In the genomic region with DNA sequence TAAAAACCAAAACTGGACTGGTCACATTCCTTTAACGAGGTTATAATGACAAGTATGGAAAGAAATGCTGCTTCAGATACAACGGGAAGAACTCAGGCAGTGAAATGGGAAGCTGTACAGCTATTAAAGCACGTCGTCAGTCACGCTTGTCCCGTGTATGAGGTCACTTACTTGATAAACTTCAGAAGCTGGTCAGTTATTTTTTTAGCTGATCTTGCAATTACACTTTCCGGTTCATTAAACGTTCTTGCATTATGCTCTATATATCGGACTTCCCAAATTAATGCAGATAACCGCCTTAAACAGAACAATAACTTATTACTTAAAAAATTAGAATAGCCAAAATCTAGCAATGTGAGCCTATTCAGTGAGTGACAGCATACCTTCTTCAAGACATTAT, we compare ENCODE assay signal across 16 mouse cellular contexts.
"Had no signal": no experiment of that assay in that cellular context is flagged by ENCODE, and none has a peak within 500 bp of the region (broad histone marks: within the 10 kb centered on the region; RNA-seq: fewer than 3 reads in every experiment).

No protein-coding gene starts in this region.

- H3K27me3 ChIP-seq: neural tube, embryonic 13.5 days; neural tube, embryonic 15.5 days; stomach, embryonic 15.5 days had no signal

- H3K9me3 ChIP-seq: neural tube, embryonic 13.5 days; neural tube, embryonic 15.5 days; stomach, embryonic 15.5 days had no signal

- H3K4me3 ChIP-seq: neural tube, embryonic 13.5 days; neural tube, embryonic 15.5 days; stomach, embryonic 15.5 days had no signal

- H3K4me1 ChIP-seq: neural tube, embryonic 13.5 days; neural tube, embryonic 15.5 days; stomach, embryonic 15.5 days had no signal

- DNase-seq: retina, postnatal 1 day; right cerebral cortex, adult 18-20 months; right cerebral cortex, postnatal 14 days; right cerebral cortex, postnatal 25 days; right cerebral cortex, postnatal 4 days; spleen, adult 18-20 months; thymus, adult 18-20 months; thymus, adult 2 months; thymus, postnatal 14 days; thymus, postnatal 25 days; thymus, postnatal 36 days; thymus, postnatal 4 days had no signal

- H3K9ac ChIP-seq: neural tube, embryonic 13.5 days; neural tube, embryonic 15.5 days; stomach, embryonic 15.5 days had no signal

- H3K27ac ChIP-seq: neural tube, embryonic 13.5 days; neural tube, embryonic 15.5 days; stomach, embryonic 15.5 days; stomach, postnatal 0 days had no signal

- H3K4me2 ChIP-seq: neural tube, embryonic 13.5 days; neural tube, embryonic 15.5 days; stomach, embryonic 15.5 days had no signal
